Mouse (Mus musculus): ENCODE results near the gene Smdt1.
"Not testable (repeated sequence)": the region's sequence is repeated elsewhere in the genome, so short reads cannot be mapped to it uniquely, and the experiment has no call there.

Smdt1 gene

DNA sequence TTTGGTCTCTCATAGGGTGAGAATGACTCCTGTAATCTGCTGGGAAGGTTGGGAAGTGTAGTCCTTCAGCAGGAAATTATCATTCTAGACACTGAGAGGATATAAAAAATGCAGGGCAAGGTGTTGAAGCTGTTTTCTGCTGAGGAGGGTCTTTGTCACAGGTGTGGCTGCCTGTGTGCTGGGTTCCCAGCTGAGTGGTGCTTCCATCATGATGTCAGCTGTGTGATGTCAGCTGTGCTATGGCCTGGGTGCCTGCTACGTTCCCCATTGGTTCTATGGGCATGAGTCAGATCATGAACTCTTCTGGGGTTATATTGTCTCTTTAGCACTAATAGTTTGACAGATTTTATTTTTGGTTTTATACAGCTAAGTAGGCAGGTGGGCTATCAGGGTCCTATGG is 30.1 kb downstream of the Smdt1 start:
- no peak for DNase-seq (ENCODE audit: low read depth, low spot score)

DNA sequence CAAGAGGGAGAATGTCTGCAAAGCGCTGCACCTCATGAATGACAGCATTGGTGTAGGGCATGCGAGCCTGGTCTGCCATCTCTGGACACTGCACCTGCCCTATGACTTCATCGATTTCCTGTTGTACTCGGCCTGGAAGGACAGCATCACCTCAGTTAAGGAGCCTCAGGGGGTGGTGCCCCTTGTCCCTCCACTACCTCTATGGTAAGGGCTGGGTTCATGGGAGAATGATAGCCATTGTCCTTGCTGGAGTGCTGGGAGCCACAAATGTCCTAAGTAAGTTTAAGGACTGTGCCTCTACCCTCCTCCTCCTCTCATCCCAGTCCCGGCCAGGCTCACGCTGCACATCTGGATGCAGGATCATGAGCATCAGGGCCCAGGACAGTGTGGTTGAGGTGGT is 33.7 kb downstream of the Smdt1 start:
- no peak for DNase-seq (ENCODE audit: low read depth, low spot score)

DNA sequence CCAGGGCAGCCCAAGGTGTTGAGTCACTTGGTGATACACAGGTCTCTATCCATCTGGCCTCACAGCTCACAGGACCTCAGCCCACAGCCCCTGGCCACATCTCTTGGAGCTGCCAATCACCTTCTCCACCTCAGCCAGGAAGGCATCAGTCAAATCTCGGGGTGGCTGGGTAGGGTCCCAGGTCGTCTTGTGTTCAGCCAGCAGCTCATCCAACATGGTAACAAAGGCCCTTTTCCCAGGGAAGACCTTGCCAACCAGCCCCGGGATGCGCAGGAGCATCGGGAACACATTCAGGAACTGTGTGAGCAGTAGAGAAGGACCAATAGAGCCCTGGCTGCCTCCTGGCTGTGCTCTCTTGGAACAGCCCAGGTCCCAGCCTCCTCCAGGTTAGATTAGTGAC is 34.2 kb downstream of the Smdt1 start:
- DNase-seq (ENCODE audit: low read depth, low spot score): no peak

DNA sequence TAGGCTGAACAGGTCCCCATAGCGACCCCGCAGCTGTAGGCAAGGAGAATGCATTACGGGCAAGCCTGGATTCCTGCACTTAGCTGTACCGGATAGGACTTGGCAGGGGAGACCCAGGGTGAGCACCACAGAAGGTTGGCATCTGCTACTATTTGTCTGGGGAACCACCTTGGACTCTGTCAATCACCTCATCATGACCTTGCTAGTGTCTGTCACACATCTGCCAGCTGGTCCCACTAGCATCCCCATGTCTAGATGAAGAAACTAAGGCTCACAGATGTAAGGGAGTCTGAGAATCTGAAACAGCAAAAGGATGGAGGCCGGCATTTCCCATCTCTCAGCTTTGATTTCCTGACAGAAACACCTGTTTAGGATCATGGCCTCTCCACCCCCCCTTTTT is 35.7 kb downstream of the Smdt1 start:
- DNase-seq (ENCODE audit: low read depth, low spot score): no peak

DNA sequence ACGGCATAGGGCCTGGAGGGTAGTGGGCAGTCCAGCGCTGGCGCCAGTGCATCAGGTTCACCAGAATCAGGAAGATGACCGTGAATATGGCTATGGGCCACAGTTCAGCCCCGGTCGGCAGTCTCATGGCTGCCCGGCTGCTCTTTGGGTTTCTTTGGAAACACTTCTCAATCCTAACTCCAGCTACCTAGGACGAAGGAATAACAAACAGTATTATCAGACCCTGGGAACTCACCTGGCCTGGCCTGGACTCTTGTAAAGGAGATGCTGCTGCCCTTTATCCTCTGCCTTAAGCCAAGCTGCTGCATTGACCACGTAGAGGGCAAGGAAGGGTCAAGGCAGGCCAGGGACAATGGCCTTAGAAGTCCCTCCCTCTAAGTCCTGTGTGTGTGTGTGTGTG is 37.1 kb downstream of the Smdt1 start:
- DNase-seq (ENCODE audit: low read depth, low spot score): no peak

DNA sequence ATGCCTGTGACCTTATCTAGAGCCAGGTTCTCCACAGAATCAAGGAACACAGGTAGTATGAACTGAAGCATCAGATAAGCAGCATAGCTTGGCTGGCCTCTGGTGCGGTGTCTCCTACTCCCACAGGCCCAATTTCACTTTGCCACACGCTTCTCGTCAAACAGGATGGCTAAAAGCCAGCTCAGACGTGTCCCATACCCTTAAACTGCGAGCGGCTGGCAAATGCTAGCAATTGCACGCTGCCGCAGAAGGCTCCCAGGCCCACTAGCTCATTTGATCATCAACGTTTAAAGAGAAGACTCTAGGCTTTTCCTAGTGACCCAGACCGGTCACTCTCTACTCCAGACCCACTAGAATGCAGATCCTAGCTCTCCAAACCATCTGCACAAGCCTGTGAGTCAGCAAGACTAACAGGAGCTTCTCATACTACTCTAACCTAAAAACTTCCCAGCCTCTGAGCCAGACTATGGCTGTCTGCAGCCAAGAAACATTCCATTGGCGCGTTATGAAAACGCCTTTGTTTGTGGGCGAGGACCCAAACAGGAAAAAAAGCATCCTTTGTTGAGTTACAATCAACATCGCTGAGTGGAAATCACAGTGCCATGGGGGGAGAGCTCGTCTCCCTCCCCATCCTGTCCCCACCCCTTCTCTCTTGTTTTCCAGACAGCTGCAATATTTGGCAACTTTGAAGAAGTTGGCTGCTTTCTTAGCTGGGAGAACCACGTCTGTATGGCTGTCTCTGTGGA is 37.8 kb downstream of the Smdt1 start:
- no peak for DNase-seq (ENCODE audit: low read depth, low spot score)

DNA sequence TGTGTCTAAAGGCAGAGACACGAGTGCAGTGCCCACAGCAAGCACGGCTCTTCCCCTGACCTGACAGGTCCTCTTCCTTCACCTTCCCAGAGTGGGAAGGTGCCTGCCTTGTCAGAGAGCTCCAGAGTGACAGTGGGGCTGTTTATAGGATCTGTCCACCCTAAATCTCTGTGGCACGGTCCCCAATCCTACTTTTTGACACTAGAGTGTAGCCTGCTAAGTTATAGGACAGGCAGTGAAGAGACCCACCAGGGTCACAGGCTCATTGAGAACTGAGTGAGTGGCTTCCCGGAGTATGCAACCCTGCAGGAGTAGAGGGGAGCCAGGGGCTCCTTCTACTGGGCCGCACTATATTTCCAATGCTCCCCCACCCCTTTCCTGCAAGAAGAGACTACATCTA is 38.9 kb downstream of the Smdt1 start:
- DNase-seq (ENCODE audit: low read depth, low spot score): no peak

DNA sequence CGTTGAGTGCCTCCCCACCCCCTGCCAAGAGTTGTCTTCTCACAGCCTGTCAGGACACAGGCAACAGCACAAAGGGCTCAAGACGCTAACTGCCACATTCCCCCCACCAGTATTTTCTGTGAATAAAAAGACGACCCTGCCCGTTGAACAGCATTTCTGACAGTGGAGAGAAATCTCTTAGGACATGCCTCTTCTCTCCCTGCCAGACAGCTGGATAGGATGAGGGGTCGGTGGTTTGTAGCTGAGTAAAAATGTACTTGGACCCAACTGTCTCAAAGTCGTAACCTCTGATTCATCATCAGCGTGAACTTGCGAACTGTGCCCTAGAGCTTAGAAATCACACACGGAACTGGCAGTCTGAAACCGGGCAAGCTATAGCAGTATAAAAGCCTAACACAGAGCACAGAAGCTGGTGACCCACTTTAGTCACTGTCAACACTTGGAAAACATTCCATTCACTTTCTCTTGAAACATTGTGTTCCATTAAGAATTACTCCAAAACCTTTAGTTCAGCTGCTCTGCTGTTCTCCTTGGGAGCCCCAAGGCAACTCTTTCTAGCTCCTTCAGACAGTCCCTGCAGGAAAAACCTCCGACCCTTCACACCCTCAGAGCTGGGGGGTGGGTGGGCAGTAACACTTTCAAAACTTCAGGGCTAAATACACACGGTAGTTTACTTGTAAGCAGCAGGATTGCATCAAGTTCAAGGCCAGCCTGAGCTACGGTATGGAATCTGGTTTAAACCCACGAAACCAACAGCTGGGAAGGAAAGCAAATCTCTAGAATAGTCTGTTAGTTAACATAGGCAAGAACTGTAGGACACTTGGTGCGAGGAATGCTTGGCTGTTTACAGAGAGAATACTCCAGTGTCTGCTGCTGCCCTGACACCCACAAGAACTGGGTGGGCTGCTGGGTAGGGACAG is 39.8 kb downstream of the Smdt1 start:
- no peak for DNase-seq (ENCODE audit: low read depth, low spot score)

DNA sequence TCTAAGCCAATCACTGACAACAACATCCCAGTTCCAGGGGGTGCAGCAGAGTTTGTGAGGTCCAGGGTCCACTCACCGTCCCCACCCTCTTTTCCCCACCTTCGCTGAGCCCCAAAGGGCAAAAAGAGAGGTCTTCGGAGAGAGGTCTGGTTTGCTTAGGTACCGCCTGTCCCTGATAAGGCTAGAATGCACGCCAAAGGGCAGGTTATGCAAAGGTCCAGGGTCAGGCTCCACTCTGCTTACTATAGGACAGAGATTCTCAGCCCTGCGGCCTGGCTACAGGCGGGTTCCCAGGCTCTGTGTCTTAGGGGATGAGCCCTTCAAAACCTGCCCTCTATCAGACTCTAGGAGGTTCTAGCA is 40.7 kb downstream of the Smdt1 start:
- no peak for DNase-seq (ENCODE audit: low read depth, low spot score)

DNA sequence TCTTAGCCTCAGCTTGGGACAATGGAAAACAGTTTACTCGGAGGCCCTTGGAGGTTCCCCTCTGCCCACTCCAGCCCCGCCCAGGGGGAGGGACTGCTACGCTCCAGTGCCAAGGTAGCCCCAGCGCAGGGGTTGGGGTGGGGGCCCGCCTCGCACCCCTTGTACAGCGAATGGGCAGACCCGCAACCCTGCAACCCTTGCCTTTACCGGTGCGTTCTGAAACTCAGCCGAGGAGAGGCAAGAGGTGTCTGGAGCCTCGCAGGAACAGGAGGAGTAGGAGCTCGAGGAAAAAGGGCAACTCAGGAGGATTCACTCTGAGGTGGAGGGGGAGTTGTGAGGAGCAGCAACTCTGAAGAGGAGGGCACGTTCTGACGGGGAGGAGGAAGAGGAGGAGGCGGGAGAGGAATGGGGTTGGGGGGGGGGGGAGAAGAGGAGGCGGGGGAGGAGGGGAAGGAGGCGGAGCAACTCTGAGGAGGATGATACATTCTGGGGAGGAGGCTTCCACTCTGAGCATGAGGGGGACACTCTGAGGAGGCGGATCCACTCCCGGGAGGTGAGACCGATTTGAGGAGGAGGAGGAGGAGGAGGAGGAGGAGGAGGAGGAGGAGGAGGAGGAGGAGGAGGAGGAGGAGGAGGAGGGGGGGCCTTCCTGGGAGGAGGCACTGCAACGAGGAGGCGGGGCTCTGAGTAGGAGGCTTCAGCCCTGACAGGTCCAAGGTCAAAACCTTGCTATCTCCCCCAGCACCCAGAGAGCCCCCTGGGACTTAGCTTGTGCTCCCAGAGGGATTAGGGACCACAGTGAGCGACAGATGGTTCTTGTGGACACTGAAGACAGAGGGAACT is 41.3 kb downstream of the Smdt1 start, which contains the start of gene Cyp2d22:
Cyp2d22 (minus strand) TSS at position 390 of the 843 bp plus-strand sequence.
- peak; percentile 31 for DNase-seq (ENCODE audit: low read depth, low spot score)

DNA sequence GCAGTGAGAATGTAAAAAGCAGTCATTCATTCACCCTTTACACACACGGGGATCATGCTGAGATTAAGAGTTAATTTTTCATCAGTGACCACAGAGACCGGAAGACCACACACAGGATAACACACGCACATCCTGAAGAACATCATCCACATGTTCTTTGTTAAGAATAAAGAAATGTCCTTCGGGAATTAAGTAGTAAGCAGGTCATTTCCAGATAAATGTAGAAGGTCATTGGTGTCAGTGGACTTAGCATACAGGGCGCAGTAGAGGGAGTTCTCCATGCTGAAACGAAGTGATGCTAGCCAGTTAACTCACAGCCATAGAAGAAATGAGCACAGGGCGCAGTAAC is 41.9 kb downstream of the Smdt1 start:
- DNase-seq (ENCODE audit: low read depth, low spot score): no peak

DNA sequence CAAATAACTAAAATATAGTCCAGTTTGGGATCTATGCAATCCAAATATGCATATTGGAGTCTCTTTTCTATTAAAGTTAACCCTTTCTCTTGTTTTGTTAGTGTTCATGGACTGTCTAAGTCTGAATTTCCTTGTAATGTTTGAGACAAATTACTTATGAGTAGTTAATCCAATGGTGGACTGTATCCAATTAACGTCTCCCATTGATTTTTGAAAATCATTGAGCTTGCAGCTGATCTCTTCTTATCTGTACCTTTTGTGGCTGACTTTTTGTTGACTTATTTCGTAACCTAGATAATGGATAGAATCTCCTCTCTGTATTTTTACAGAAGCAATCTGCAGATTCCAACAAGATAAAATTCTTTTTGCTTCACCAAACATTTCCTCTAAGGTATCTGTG is 43.7 kb downstream of the Smdt1 start:
- DNase-seq (ENCODE audit: low read depth, low spot score): no peak

DNA sequence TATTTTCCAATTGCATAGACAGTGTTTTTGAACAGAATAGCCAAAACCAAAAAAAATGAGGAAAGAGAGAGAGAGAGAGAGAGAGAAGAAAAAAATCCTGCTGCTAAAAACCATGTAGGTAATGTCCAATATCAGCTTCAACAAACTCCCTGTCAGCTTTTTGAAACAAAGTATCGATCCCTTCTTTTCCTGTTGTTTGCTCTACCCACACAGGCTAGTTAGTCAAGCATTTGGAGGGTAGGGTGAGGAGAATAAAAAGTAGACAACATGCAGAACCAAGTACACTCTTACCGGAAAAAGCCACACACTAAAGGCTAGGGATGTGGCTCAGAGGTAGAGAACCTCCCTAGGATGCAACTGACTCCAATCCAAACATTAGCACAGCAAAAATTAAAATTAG is 47.0 kb downstream of the Smdt1 start:
- no peak for DNase-seq (ENCODE audit: low read depth, low spot score)

DNA sequence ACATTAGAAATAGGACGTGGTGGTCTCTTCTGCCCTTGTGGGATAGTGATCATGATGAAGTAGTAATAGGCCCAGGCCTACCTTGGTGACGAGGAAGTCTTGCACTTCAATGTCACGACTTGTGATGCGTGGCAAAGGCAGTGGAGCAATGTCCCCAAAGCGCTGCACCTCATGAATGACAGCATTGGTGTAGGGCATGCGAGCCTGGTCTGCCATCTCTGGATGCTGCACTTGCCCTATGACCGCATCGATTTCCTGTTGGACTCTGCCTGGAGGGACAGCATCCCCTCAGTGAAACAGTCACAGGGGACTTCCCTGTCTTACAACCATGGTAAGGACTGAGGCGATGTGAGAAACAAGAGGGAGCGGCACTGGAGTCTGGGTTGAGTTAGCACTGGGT is 51.2 kb downstream of the Smdt1 start:
- DNase-seq (ENCODE audit: low read depth, low spot score): not testable (repeated sequence)

DNA sequence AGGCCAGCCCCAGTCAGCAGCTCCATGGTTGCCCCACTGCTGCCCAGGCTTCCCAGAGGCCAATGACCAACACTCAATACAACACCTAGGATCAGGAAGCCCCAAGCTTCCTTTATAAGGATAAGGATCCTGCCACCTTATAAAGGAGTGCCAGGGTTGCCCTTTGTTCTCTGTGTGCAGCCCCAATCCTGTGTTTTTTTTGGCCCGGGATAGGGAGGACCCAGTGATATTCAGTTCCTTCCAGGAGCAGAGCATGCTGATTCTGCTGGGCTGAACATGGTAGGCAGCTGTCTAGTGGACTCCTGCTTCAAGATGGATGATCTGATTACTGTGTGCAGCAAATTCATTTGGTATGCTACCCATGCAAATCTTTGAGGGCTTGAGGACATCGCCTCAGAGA is 55.2 kb downstream of the Smdt1 start, which contains the start of gene Cyp2d11:
Cyp2d11 (minus strand) TSS at position 101 of the 400 bp plus-strand sequence.
- DNase-seq (ENCODE audit: low read depth, low spot score): not testable (repeated sequence)

DNA sequence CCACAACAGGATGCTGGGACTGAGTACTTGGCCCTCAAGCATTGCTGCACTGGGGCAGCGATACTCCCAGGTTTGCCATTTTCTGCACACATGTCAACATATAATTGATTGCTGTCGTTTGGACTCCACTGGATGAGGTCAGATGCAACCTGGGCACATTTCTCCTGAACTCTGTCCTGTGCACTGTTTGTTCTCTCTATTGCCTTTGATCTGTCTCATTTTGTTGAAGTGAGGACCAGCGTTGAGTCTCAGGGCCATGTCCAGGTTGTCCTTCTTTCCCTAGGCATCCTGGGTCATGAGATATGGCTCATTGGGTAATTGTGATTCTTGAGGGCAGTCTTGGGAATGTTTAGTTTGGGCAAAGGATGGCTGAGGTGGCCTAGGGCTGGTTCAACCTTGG is 57.2 kb downstream of the Smdt1 start:
- DNase-seq (ENCODE audit: low read depth, low spot score): not testable (repeated sequence)
